Comparison of ENCODE assay signal across 8 mouse cellular contexts in genomic region chr12:109437559-109438350, GRCm38 (mm10). TPM values are rescaled to one million over a fixed set of nuclear protein-coding genes. Genes with fewer than 3 reads are reported as not detected.
DNase-seq lines count a peak whose midpoint lies in the region; ATAC-seq and TF ChIP-seq lines count a peak whose summit lies in the region.

No protein-coding gene starts in this region.

- H3K4me2 ChIP-seq in hindbrain, embryonic 13.5 days, result peak overlapping the region; percentile 32

- peak; percentile 86 for DNase-seq in NIH3T3 (ENCODE audit: low read depth)
- peak; percentile 39 for DNase-seq in cerebellum, adult 9-10 months
- DNase-seq in frontal cortex, postnatal 36 days (ENCODE audit: low spot score in 2 of 2), result peak; percentile 69 to 79
- peak; percentile 74 to 84 for DNase-seq in left cerebral cortex, adult 2 months (ENCODE audit: extremely low spot score in 1 of 2, low spot score in 2 of 2)
- peak; percentile 79 for DNase-seq in right cerebral cortex, postnatal 14 days
- peak; percentile 86 for DNase-seq in urinary bladder, postnatal 14 days (ENCODE audit: low spot score)

- intact Hi-C loops in left cerebral cortex, adult 2 months (cut with DNase I), result loop anchor here (2.0 to 10.0 kb wide), 5 partner anchors 103 to 535 kb away; no protein-coding TSS in a partner anchor

- ATAC-seq in hindbrain, embryonic 13.5 days (ENCODE audit: low FRiP score), result no peak

- no peak overlapping the region for H3K4me3 ChIP-seq in hindbrain, embryonic 13.5 days
- no peak overlapping the region for H3K4me3 ChIP-seq in left cerebral cortex, adult 2 months
- H3K4me3 ChIP-seq in megakaryocyte, embryonic 14.5 days (replicated peaks), result peak overlapping the region; percentile 89

- peak; percentile 91 for TF ChIP-seq CTCF in left cerebral cortex, adult 2 months (IDR thresholded peaks at IDR 0.05)

- no peak overlapping the region for H3K27ac ChIP-seq in hindbrain, embryonic 13.5 days
- H3K27ac ChIP-seq in left cerebral cortex, adult 2 months, result no peak overlapping the region

- peaks cover 67% of the 10 kb centered on the region for H3K27me3 ChIP-seq in hindbrain, embryonic 13.5 days
- peaks cover 26% of the 10 kb centered on the region for H3K27me3 ChIP-seq in megakaryocyte, embryonic 14.5 days (replicated peaks)

- H3K9me3 ChIP-seq in hindbrain, embryonic 13.5 days, result no peaks in the 10 kb centered on the region
- H3K9me3 ChIP-seq in megakaryocyte, embryonic 14.5 days, result no peaks in the 10 kb centered on the region

- peaks cover 64% of the 10 kb centered on the region for H3K4me1 ChIP-seq in hindbrain, embryonic 13.5 days (replicated peaks)
- peaks cover 66% of the 10 kb centered on the region for H3K4me1 ChIP-seq in megakaryocyte, embryonic 14.5 days

- 10% methylated on average over 25 of the region's 25 CpGs for WGBS in hindbrain, embryonic 13.5 days

- H3K9ac ChIP-seq in hindbrain, embryonic 13.5 days, result no peak overlapping the region

- H3K36me3 ChIP-seq in hindbrain, embryonic 13.5 days, result no peaks in the 10 kb centered on the region
- no peaks in the 10 kb centered on the region for H3K36me3 ChIP-seq in megakaryocyte, embryonic 14.5 days (replicated peaks; ENCODE audit: low read length)

RNA-seq across cellular contexts. Expression of gene Dlk1, which starts 14.9 kb away (rescaled TPM):
- polyA plus RNA-seq in hindbrain, embryonic 13.5 days (2015; fragmentation: Nextera tagmentation; extraction: Ambion mirVana), result 88.0 and 102 TPM in 2 replicates
- total RNA-seq in left cerebral cortex, adult 2 months (2021), result 1 to 10 TPM; 4.7 to 8.5 TPM
- polyA plus RNA-seq in megakaryocyte, embryonic 14.5 days (2012; ENCODE audit: insufficient read depth, low replicate concordance), result 67.8 and 96.3 TPM in 2 replicates
